Mouse (Mus musculus): Measurements from ENCODE around the gene Xxylt1.

GRCm38 (mm10) chr16:30998048-30998447, 83.2 kb downstream of the Xxylt1 start:
- TF ChIP-seq CTCF (IDR thresholded peaks at IDR 0.05) (no peak), EP300 (IDR thresholded peaks at IDR 0.05) (no peak)

All from lung, postnatal 0 days (tissue).